Mouse (Mus musculus) erythroblast, embryonic 14.5 days (primary cell): ENCODE data around the gene Tusc2.

Source experiments
- GATA1 ChIP-seq: IDR thresholded peaks from 2 replicates; pipeline ENCODE4 v1.6.1; 2012; ENCODE audit warnings: low read length, inconsistent platforms, mixed read lengths
- TAL1 ChIP-seq: IDR thresholded peaks from 3 replicates; pipeline ENCODE4 v1.6.1; 2012; ENCODE audit warnings: low read length, inconsistent platforms, mixed read lengths

DNA sequence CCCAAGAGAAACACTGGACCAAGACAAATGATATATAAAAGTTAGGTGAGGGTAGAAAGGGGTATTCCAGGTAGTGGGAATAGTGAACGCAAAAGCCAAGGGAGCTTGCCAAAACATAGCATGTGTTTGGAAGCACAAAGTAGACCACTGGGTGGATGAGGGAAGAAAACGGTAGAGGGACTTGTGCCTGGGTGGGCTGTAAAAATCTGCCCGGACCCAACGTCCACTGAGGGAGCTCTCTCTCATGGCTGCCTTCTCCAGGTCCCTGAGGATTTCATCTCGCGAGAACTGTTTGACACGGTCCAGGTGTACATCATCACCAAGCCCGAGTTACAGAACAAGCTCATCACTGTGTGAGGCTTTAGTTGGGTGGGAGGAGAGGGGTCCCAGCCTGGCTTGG is 20.3 kb upstream of the Tusc2 start:
- no peak for TF ChIP-seq GATA1
- TF ChIP-seq TAL1, result no peak
